Mouse (Mus musculus) urinary bladder, postnatal 4 days (tissue): Measurements from ENCODE around the gene Vipas39.
"Not testable (repeated sequence)": the region's sequence is repeated elsewhere in the genome, so short reads cannot be mapped to it uniquely, and the experiment has no call there.

ENCODE experiments used
- DNase-seq, 2 experiments: peaks; one replicate each; pipeline ENCODE4 v3.0.0; 2021 to 2022; ENCODE audit warnings: low spot score in 2 of 2

Vipas39 gene

DNA sequence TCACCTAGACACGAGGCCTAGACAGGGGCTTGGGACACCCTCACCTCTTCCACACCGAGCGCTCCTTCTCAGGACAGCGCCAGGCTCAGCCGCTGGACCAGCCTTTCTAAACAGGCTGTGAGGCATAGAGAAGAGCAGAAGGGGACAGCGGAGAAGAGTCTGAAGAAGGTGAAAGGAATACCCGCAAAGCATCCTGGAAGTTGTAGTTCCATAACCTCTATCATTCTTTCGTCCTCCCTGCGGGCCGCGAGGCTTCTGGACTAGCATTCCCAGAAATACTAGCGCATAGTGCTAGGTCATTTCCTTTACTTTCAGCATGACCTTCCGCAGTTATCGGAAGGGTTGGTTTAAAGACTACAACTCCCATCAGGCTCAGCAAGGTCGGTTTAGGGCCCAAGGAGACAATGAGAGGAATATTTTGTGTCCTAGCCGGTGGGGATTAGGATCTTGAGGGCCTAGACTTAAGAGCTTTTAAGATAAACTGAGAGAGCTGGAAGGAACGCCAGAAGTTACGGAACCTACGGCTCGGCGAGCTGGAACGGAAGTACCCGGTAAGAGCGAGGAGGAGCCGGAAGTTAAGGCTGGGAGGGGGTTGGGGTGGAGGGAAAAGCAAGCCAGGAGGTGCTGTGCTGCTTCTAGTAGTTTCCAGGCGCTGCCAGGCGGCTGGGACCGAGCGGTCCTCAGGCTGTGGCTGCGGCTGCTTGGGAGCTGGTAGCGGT, at the start of gene Vipas39, which contains the start of gene Ahsa1:
Gene Vipas39, minus strand, starts transcription at position 149 of the 719 bp plus-strand sequence.
Gene Ahsa1, plus strand, starts transcription at position 372 of the 719 bp plus-strand sequence.
- peak; percentile 81 to 83 for DNase-seq

GRCm38 (mm10) chr12:87313098-87313497, 47.0 kb upstream of the Vipas39 start:
- DNase-seq = no peak

DNA sequence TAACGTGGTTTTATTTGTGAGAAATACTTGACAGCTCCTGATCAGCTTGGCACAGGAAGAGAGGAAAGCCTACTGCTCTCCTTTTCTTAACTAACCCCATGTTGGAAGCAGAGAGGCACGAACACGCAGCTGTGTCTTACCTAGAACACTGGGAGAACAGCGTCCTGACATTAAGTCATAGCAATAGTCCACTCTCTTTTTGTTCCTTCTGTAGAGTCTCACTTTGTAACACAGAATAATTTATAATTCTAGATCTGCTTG, 40.5 kb upstream of the Vipas39 start:
- DNase-seq = not testable (repeated sequence)

DNA sequence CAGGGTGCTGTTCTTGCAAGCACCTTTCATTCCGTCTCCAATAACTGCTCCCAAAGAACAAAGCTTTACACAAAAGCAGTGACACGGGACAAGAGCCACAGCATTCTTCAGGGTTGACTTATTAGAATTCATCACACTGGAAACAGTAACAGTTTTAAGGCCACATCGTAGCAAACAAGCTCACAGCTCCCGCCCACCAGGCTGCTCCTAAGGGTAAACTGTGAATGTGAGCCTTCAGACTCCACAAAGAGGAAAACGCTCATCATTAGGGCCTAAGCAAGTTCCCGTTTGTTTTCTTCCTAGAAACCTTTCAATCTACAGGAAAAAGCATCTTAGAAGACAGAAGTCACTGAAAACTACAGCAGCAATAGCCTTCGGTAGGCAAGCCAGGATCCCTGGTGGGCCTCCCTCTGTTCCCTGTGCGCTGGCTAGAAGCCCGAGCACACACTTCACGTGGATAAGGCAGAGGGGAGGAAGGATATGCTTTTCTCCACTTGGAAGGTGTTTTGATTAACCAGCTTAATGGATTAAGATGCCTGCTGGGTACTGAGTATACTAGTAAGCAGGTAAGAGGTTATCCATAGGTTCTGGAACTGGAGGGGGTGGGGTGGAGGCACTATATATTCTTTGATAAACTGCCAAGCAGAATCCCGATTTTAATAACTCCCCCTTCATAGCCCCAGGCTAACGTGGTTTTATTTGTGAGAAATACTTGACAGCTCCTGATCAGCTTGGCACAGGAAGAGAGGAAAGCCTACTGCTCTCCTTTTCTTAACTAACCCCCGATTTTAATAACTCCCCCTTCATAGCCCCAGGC, 39.9 kb upstream of the Vipas39 start:
- no peak for DNase-seq

GRCm38 (mm10) chr12:87301189-87301588, 35.1 kb upstream of the Vipas39 start:
- DNase-seq = no peak

DNA sequence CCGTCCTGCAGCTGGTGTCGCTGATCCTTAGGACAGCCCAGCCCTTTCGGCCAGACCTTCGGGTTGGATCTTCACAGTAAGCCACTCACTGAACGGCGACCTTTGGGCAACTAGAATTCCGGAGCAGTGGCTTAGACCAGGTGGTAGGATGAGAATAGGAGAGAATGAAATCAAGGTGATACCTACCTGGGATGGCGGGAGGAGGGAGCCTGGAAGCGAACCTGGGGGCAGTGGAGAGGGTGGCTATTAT, 34.3 kb upstream of the Vipas39 start:
- DNase-seq = no peak

DNA sequence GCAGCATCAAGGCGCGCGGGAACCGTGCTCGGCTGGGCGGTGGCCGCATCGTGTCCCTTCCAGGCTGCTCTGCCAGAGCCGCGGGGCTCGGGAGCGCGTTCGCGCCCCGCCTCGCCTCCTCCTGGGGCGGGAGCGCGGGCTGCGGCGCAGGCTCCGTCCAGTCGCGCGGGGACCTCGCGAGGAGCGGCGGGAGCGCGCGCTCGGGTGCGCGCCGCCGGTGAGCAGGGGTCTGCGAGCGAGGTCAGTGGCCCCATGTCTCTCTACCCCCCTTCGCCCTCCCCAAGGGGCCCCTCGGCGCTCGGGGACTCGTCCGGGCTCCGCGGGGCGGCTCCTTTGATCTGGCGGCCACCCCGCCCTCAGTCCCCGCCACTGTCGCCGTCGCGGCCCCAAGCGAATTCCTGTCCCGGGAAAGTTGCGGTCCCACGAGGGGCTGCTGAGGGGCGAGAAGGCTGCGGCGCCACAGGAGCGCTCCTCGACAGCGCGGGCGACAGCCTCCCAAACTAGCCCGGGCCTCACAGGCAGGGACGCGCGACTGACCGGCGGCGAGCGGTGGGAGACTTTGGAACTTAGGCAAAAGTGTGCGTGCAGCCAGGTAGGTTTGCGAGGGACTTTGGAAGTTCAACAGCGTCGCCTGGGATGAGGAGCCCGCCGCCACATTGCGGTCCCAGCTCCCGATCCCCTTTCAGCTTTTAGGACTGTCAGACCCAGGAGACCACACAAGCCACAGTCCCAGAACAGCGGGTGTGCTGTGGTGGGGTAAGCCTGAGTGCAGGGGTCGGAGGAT, 33.8 kb upstream of the Vipas39 start, which contains the start of gene Ism2:
Gene Ism2, minus strand, starts transcription at position 49 of the 784 bp plus-strand sequence.
- peak in 1 of 2 experiments; percentile 40 for DNase-seq

GRCm38 (mm10) chr12:87299037-87299656, 33.1 kb upstream of the Vipas39 start:
- peak in 1 of 2 experiments; percentile 62 for DNase-seq

DNA sequence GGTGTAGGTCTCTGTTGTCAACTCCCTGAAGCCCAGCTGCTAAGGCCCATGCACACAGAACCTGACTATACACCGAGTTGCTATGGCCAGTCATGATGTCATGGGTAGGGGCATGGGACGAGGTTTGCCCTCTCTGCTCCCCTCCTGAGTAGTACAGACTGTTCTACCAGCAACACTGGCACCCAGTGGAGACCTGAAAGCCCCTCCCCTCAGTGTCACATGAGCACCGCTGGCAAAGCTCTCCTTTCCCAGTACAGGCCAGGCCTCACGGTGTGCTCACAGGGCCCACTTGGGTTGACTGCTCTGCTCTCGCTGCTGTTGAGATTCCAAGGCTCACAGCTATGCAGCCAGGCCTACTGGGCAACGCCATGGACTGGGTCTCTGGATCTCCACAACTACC, 27.9 kb upstream of the Vipas39 start:
- DNase-seq = no peak

GRCm38 (mm10) chr12:87289100-87289499, 23.0 kb upstream of the Vipas39 start:
- no peak for DNase-seq

DNA sequence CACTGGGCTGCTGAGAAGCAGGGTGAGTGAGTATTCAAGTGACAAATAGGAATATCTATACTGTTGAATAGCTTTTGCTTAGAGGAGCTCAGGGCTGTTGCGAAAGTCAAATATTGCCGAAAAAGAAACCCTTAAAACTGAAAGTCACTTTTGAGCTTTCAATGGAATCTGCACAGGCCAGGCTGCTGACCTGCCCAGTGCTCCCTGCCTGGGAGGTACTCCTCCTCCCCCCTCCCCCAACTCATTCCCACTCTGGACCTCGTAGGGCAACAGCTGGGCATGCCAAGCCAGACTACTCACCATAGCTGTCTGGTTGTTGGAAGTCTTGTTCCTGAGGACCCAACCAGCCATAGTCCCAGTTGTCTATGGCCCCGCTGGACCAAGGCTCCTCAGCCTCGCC, 18.7 kb upstream of the Vipas39 start:
- DNase-seq = no peak

GRCm38 (mm10) chr12:87284268-87284667, 18.2 kb upstream of the Vipas39 start:
- no peak for DNase-seq

DNA sequence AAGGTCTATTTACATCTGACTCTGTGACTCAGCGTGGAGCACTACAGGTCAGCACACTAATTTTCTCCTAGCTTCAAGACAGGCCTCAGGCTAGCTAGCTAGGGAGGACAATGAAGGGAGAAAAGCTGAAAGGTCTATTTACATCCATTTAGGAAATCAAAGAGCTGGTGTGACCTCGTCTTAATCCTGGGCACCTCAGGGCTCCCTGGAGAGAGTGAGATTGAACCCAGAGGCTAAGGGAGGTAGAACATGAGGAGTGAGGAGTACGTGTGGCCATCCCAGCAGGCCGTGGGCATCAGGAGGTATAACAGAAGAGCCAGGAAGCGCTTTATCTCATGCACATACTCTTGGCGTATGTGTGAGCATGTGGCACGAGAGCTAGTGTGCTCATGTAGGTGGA, 17.6 kb upstream of the Vipas39 start:
- no peak for DNase-seq

DNA sequence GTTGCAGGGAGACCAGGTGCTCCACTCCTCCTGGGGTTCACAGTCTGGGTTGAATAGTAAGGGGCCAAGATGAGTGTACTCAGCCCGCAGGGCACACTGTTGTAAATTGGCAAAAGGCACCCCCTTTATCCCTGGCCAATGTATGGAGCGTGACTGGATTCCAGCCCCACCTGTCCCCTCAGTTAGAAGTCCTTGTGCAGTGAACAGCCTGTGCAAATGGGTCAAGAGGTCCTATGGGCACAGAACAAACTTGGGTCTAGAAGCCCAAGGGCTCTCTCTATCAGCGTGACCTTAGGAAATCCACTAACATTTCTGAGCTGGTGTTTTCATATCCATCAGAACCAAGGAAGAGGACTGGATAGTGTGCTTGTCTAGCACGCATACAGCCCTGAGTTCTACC, 16.7 kb upstream of the Vipas39 start:
- DNase-seq = no peak

DNA sequence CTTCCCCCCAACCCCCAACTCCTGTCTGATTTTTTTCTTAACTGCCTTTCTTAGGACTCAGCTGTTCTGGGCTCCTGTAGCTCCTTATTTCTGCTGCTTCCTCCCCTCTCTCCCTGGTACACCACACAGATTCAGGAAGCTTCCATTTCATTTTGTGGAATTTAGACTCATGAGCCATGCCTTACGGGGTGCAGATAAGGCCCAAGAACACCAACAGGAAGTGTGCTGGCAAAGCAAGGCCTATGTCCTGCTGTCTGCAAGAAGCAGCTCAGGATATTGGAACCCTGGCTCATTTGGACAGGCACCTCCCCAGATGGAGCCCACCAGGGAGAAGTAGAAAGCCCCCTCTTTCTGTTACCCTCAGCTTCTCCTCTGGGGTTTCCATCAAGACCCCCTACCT, 15.7 kb upstream of the Vipas39 start:
- no peak for DNase-seq

- DNase-seq = no peak
Measured at GRCm38 (mm10) chr12:87279879-87280278, 13.8 kb upstream of the Vipas39 start.

DNA sequence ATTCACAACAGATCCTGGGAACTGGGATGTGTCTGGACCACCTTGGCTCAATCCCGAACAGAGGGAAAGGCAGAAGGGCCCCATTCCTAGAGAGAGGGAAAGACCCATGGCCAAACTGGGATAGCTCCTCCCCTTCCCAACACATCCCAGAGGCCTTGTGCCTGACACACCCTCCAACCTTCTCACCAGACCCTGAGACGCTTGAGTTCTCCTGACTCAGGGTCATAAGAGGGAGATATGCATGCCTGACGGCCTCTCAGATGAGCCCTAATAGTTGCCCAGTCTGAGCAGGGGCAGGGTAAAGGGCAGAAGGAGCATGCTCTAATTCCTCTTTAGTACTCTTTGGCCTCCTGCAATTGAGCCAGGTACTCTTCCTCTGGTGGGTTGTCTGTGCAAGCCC, 13.3 kb upstream of the Vipas39 start:
- DNase-seq = no peak

- DNase-seq = peak in 1 of 2 experiments; percentile 34
Measured at GRCm38 (mm10) chr12:87278118-87278730, 12.2 kb upstream of the Vipas39 start.

- DNase-seq = not testable (repeated sequence)
Measured at GRCm38 (mm10) chr12:87277251-87277650, 11.2 kb upstream of the Vipas39 start.

GRCm38 (mm10) chr12:87274853-87275831, 9.1 kb upstream of the Vipas39 start:
- DNase-seq = no peak
